Mouse (Mus musculus) granulocyte monocyte progenitor cell, adult 5-6 weeks (primary cell): ENCODE data around the gene Lrrc29. TPM values are rescaled to one million over a fixed set of nuclear protein-coding genes. Genes with fewer than 3 reads are reported as not detected.

Experiments used
- ATAC-seq: replicated peaks from 2 replicates; pipeline ENCODE4 v1.8.0; 2016; ENCODE audit warnings: mild to moderate bottlenecking, moderate TSS enrichment, inconsistent platforms; ENCODE audit not compliant: poor library complexity, severe bottlenecking
- total RNA-seq, 2 experiments: library from RNA; stranded (forward) in 1 of 2; stranded (reverse) in 1 of 2; fragments of 200-712, 200-1000 nt in 1 of 2; fragments of >200 nt in 1 of 2; fragmentation: Nextera tagmentation in 1 of 2; gene quantifications; 2 replicates each; pipeline ENCODE4 v1.2.3; 2014 to 2017

The Lrrc29 gene
- total RNA-seq, 2 experiments from 2014 or later, result 2.3 to 5.2 TPM

GRCm38 (mm10) chr8:105270101-105270915 lies 55.8 kb downstream of the Lrrc29 start:
- ATAC-seq, result no peak

GRCm38 (mm10) chr8:105269461-105269947 lies 56.6 kb downstream of the Lrrc29 start, which contains the start of gene Hsf4:
Hsf4 (plus strand) TSS chr8:105269801.
- peak; percentile 44 for ATAC-seq

GRCm38 (mm10) chr8:105269075-105269458 lies 57.0 kb downstream of the Lrrc29 start:
- ATAC-seq, result no peak

GRCm38 (mm10) chr8:105268342-105269074 lies 57.6 kb downstream of the Lrrc29 start:
- peak; percentile 27 for ATAC-seq

GRCm38 (mm10) chr8:105266775-105267174 lies 59.3 kb downstream of the Lrrc29 start:
- no peak for ATAC-seq

GRCm38 (mm10) chr8:105265128-105265527 lies 61.0 kb downstream of the Lrrc29 start:
- ATAC-seq, result peak; percentile 54

- peak; percentile 61 for ATAC-seq
Measured at GRCm38 (mm10) chr8:105264024-105264982, 61.8 kb downstream of the Lrrc29 start, which contains the start of the genes Tradd and Fbxl8. Tradd (minus strand) TSS chr8:105264609. Fbxl8 (plus strand) TSS chr8:105264648.

GRCm38 (mm10) chr8:105263244-105263912 lies 62.7 kb downstream of the Lrrc29 start:
- no peak for ATAC-seq

Other genes starting within 250 kb of the Lrrc29 start
- gene Ces3b, start 242.5 kb downstream of the Lrrc29 start, total RNA-seq (2014; fragmentation: Nextera tagmentation), result not detected in 2 replicates
- gene Ces3b, start 242.5 kb downstream of the Lrrc29 start, total RNA-seq (2017), result not detected in 2 replicates
- not detected in 2 replicates for gene Ces4a, start 194.5 kb downstream of the Lrrc29 start, total RNA-seq (2014; fragmentation: Nextera tagmentation)
- not detected in 2 replicates for gene Ces4a, start 194.5 kb downstream of the Lrrc29 start, total RNA-seq (2017)
- gene Cbfb, start 155.6 kb downstream of the Lrrc29 start, total RNA-seq (2014; fragmentation: Nextera tagmentation), result 119 and 135 TPM in 2 replicates
- gene Cbfb, start 155.6 kb downstream of the Lrrc29 start, total RNA-seq (2017), result 177 and 185 TPM in 2 replicates
- gene D230025D16Rik, start 101.1 kb downstream of the Lrrc29 start, total RNA-seq (2014; fragmentation: Nextera tagmentation), result 30.9 and 41.0 TPM in 2 replicates
- gene D230025D16Rik, start 101.1 kb downstream of the Lrrc29 start, total RNA-seq (2017), result 21.8 and 25.7 TPM in 2 replicates
- gene B3gnt9, start 71.1 kb downstream of the Lrrc29 start, total RNA-seq (2014; fragmentation: Nextera tagmentation), result 0.32 TPM in 1 of 2 replicates, not detected in the other
- gene B3gnt9, start 71.1 kb downstream of the Lrrc29 start, total RNA-seq (2017), result 1.0 TPM in 1 of 2 replicates, not detected in the other
- 8.7 and 9.4 TPM in 2 replicates for gene Tradd, start 61.7 kb downstream of the Lrrc29 start, total RNA-seq (2014; fragmentation: Nextera tagmentation)
- gene Tradd, start 61.7 kb downstream of the Lrrc29 start, total RNA-seq (2017), result 15.8 and 21.0 TPM in 2 replicates
- gene Fbxl8, start 61.6 kb downstream of the Lrrc29 start, total RNA-seq (2014; fragmentation: Nextera tagmentation), result 0.21 and 4.4 TPM in 2 replicates
- 1.7 and 3.6 TPM in 2 replicates for gene Fbxl8, start 61.6 kb downstream of the Lrrc29 start, total RNA-seq (2017)
- gene Hsf4, start 56.5 kb downstream of the Lrrc29 start, total RNA-seq (2014; fragmentation: Nextera tagmentation), result not detected in 2 replicates
- not detected in 2 replicates for gene Hsf4, start 56.5 kb downstream of the Lrrc29 start, total RNA-seq (2017)
- not detected in 2 replicates for gene Nol3, start 50.1 kb downstream of the Lrrc29 start, total RNA-seq (2014; fragmentation: Nextera tagmentation)
- not detected in 2 replicates for gene Nol3, start 50.1 kb downstream of the Lrrc29 start, total RNA-seq (2017)
- gene 4931428F04Rik, start 36.4 kb downstream of the Lrrc29 start, total RNA-seq (2014; fragmentation: Nextera tagmentation), result 2.7 and 4.0 TPM in 2 replicates
- 0.56 and 0.93 TPM in 2 replicates for gene 4931428F04Rik, start 36.4 kb downstream of the Lrrc29 start, total RNA-seq (2017)
- not detected in 2 replicates for gene Exoc3l, start 30.2 kb downstream of the Lrrc29 start, total RNA-seq (2014; fragmentation: Nextera tagmentation)
- gene Exoc3l, start 30.2 kb downstream of the Lrrc29 start, total RNA-seq (2017), result 0.60 and 2.5 TPM in 2 replicates
- gene E2f4, start 28.6 kb downstream of the Lrrc29 start, total RNA-seq (2014; fragmentation: Nextera tagmentation), result 139 and 170 TPM in 2 replicates
- 44.3 and 50.9 TPM in 2 replicates for gene E2f4, start 28.6 kb downstream of the Lrrc29 start, total RNA-seq (2017)
- gene Elmo3, start 20.7 kb downstream of the Lrrc29 start, total RNA-seq (2014; fragmentation: Nextera tagmentation), result 2.6 and 5.6 TPM in 2 replicates
- 0.05 and 3.2 TPM in 2 replicates for gene Elmo3, start 20.7 kb downstream of the Lrrc29 start, total RNA-seq (2017)
- 82.8 and 106 TPM in 2 replicates for gene Tmem208, start 76 bp upstream of the Lrrc29 start, total RNA-seq (2014; fragmentation: Nextera tagmentation)
- gene Tmem208, start 76 bp upstream of the Lrrc29 start, total RNA-seq (2017), result 37.1 and 64.8 TPM in 2 replicates
- gene Fhod1, start 21.7 kb upstream of the Lrrc29 start, total RNA-seq (2014; fragmentation: Nextera tagmentation), result 7.0 and 12.9 TPM in 2 replicates
- 2.5 and 2.6 TPM in 2 replicates for gene Fhod1, start 21.7 kb upstream of the Lrrc29 start, total RNA-seq (2017)
- 0.82 and 3.8 TPM in 2 replicates for gene Slc9a5, start 22.6 kb upstream of the Lrrc29 start, total RNA-seq (2014; fragmentation: Nextera tagmentation)
- 0.41 and 0.73 TPM in 2 replicates for gene Slc9a5, start 22.6 kb upstream of the Lrrc29 start, total RNA-seq (2017)
- gene Plekhg4, start 47.0 kb upstream of the Lrrc29 start, total RNA-seq (2014; fragmentation: Nextera tagmentation), result 0.47 TPM in 1 of 2 replicates, not detected in the other
- 0.09 TPM in 1 of 2 replicates, not detected in the other for gene Plekhg4, start 47.0 kb upstream of the Lrrc29 start, total RNA-seq (2017)
- not detected in 2 replicates for gene Kctd19, start 87.2 kb upstream of the Lrrc29 start, total RNA-seq (2014; fragmentation: Nextera tagmentation)
- not detected in 2 replicates for gene Kctd19, start 87.2 kb upstream of the Lrrc29 start, total RNA-seq (2017)
- 0.36 TPM in 1 of 2 replicates, not detected in the other for gene Lrrc36, start 87.3 kb upstream of the Lrrc29 start, total RNA-seq (2014; fragmentation: Nextera tagmentation)
- gene Lrrc36, start 87.3 kb upstream of the Lrrc29 start, total RNA-seq (2017), result not detected in 2 replicates
- not detected in 2 replicates for gene Tppp3, start 145.2 kb upstream of the Lrrc29 start, total RNA-seq (2014; fragmentation: Nextera tagmentation)
- gene Tppp3, start 145.2 kb upstream of the Lrrc29 start, total RNA-seq (2017), result not detected in 2 replicates
- gene Zdhhc1, start 170.6 kb upstream of the Lrrc29 start, total RNA-seq (2014; fragmentation: Nextera tagmentation), result 1.8 and 10.4 TPM in 2 replicates
- gene Zdhhc1, start 170.6 kb upstream of the Lrrc29 start, total RNA-seq (2017), result 3.6 and 4.6 TPM in 2 replicates
- not detected in 2 replicates for gene Hsd11b2, start 192.5 kb upstream of the Lrrc29 start, total RNA-seq (2014; fragmentation: Nextera tagmentation)
- not detected in 2 replicates for gene Hsd11b2, start 192.5 kb upstream of the Lrrc29 start, total RNA-seq (2017)
- gene Atp6v0d1, start 239.8 kb upstream of the Lrrc29 start, total RNA-seq (2014; fragmentation: Nextera tagmentation), result 112 and 132 TPM in 2 replicates
- gene Atp6v0d1, start 239.8 kb upstream of the Lrrc29 start, total RNA-seq (2017), result 47.1 and 47.3 TPM in 2 replicates